8 mouse cellular contexts compared by ENCODE assay signal in the genomic region with DNA sequence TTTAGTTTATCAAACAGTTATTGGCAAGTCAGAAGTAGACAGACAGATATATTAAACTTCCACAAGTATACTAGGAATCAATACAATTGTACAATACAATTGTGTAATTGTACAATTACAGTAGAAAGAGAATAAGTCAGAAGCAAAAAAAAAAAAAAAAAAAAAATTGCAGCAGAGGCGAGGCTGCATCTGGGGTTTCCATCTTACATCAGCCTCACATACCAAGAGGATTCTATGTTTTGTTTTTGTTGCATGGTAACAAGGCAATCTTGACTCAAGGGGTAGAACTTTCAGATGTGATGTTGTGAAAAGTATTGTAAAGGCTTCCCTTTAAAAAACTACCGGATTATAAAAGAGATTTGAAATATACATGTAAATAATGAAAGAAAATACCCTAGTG. TPM values are rescaled to one million over a fixed set of nuclear protein-coding genes. Genes with fewer than 3 reads are reported as not detected.
DNase-seq lines count a peak whose midpoint lies in the region; ATAC-seq and TF ChIP-seq lines count a peak whose summit lies in the region.

No protein-coding gene starts in this region.

- DNase-seq in embryo, embryonic 10 days (ENCODE audit: low spot score), result peak; percentile 13
- no peak for DNase-seq in embryo, embryonic 9.5 days (ENCODE audit: extremely low spot score)
- peak; percentile 47 for DNase-seq in induced T-regulatory cell, adult 2 months (ENCODE audit: low read depth)
- DNase-seq in layer of hippocampus, adult 9-10 months (ENCODE audit: low spot score), result no peak
- no peak for DNase-seq in natural killer cell, adult 2 months (ENCODE audit: low spot score in 2 of 2)

- no peak for TF ChIP-seq CTCF in intestine, postnatal 0 days (IDR thresholded peaks at IDR 0.05; ENCODE audit: low read depth)
- TF ChIP-seq CTCF in E14TG2a.4 (conservative IDR thresholded peaks at IDR 0.05; ENCODE audit: low read length), result no peak

- no peaks in the 10 kb centered on the region for H3K9me3 ChIP-seq in intestine, postnatal 0 days (ENCODE audit: control insufficient read depth)
- no peaks in the 10 kb centered on the region for H3K9me3 ChIP-seq in intestine, embryonic 15.5 days
- H3K9me3 ChIP-seq in E14TG2a.4 (ENCODE audit: low read length), result no peaks in the 10 kb centered on the region

- H3K36me3 ChIP-seq in intestine, postnatal 0 days (ENCODE audit: control insufficient read depth, insufficient read depth), result no peaks in the 10 kb centered on the region
- no peaks in the 10 kb centered on the region for H3K36me3 ChIP-seq in intestine, embryonic 15.5 days
- no peaks in the 10 kb centered on the region for H3K36me3 ChIP-seq in E14TG2a.4 (ENCODE audit: insufficient read depth, low read length)

- H3K27me3 ChIP-seq in intestine, postnatal 0 days (replicated peaks; ENCODE audit: control insufficient read depth, insufficient read depth, low read length), result no peaks in the 10 kb centered on the region
- H3K27me3 ChIP-seq in intestine, embryonic 15.5 days (replicated peaks), result no peaks in the 10 kb centered on the region
- H3K27me3 ChIP-seq in E14TG2a.4 (ENCODE audit: insufficient read depth, low read length), result no peaks in the 10 kb centered on the region

- H3K4me3 ChIP-seq in intestine, postnatal 0 days (ENCODE audit: low read depth, low read length), result no peak overlapping the region
- H3K4me3 ChIP-seq in intestine, embryonic 15.5 days (replicated peaks), result no peak overlapping the region
- peak overlapping the region; percentile 86; the same call in 1 of the 2 replicates for H3K4me3 ChIP-seq in E14TG2a.4 (replicated peaks; ENCODE audit: low read length)

- no peak for ATAC-seq in intestine, postnatal 0 days
- no peak for ATAC-seq in intestine, embryonic 15.5 days

- no peak overlapping the region for H3K27ac ChIP-seq in intestine, postnatal 0 days (ENCODE audit: low read depth, low read length)
- H3K27ac ChIP-seq in intestine, embryonic 15.5 days, result no peak overlapping the region

- H3K4me2 ChIP-seq in intestine, postnatal 0 days (replicated peaks; ENCODE audit: low read depth), result peak overlapping the region; percentile 75
- H3K4me2 ChIP-seq in intestine, embryonic 15.5 days (replicated peaks), result no peak overlapping the region

- no peak overlapping the region for H3K9ac ChIP-seq in intestine, postnatal 0 days (ENCODE audit: low read depth, low read length)
- no peak overlapping the region for H3K9ac ChIP-seq in intestine, embryonic 15.5 days

- WGBS in intestine, postnatal 0 days, result 45% methylated on average over 2 of the region's 2 CpGs
- 50% methylated on average over 2 of the region's 2 CpGs for WGBS in intestine, embryonic 15.5 days

- peaks cover 6% of the 10 kb centered on the region for H3K4me1 ChIP-seq in intestine, postnatal 0 days (replicated peaks; ENCODE audit: control insufficient read depth, insufficient read depth, low read length)
- H3K4me1 ChIP-seq in intestine, embryonic 15.5 days (replicated peaks), result no peaks in the 10 kb centered on the region
- H3K4me1 ChIP-seq in E14TG2a.4 (replicated peaks; ENCODE audit: low read depth, low read length), result peaks cover 5% of the 10 kb centered on the region

RNA-seq across cellular contexts. Expression of gene Manea, which starts 0.5 kb away (rescaled TPM):
- 5.0 and 5.8 TPM in 2 replicates for polyA plus RNA-seq in intestine, postnatal 0 days (2015; fragmentation: Nextera tagmentation; extraction: Ambion mirVana)
- 9.9 and 10.6 TPM in 2 replicates for polyA plus RNA-seq in intestine, embryonic 15.5 days (2015; fragmentation: Nextera tagmentation; extraction: Ambion mirVana)

Comparison
In these comparisons a context has a peak if more than half of its experiments do, and no peak if none do; other contexts are left out.
1. DNase-seq: peak in embryo, embryonic 10 days (single experiment) and induced T-regulatory cell, adult 2 months (single experiment); none in embryo, embryonic 9.5 days (single experiment), layer of hippocampus, adult 9-10 months (single experiment) and natural killer cell, adult 2 months (0 of 2).